In the genomic region with DNA sequence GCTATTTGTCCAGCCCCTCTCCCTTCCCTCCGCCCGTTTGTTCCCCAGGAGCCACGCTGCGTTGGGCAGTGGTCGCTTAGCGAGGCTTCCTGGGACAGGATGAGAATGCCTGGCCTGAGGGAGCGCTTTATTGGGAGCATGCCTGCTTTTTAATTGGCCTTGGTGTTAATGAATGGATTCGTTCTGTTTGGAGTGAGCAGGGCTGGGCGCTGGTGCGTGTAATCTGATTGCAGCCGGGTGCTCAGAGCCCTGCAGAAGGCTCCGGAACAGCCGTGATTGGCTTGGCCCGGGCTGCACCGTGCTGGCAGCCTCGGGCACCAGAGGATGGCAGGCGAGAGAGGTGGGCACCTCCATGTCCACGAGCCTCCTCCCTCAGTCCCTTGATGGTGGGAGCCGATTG, we compare ENCODE assay signal across 8 mouse cellular contexts.
DNase-seq lines count a peak whose midpoint lies in the region; ATAC-seq and TF ChIP-seq lines count a peak whose summit lies in the region.

No protein-coding gene starts in this region.

- DNase-seq in cerebellum, adult 2 months = peak; percentile 76 to 84
- peak; percentile 45 for DNase-seq in embryonic facial prominence, embryonic 11.5 days (ENCODE audit: low spot score)
- peak; percentile 94 for DNase-seq in hindbrain, postnatal 0 days (ENCODE audit: low spot score)
- peak; percentile 28 to 48 for DNase-seq in left cerebral cortex, adult 2 months (ENCODE audit: extremely low spot score in 1 of 2, low spot score in 2 of 2)
- DNase-seq in spleen, postnatal 36 days (ENCODE audit: low spot score in 2 of 2) = no peak
- DNase-seq in thymus, postnatal 10 days (ENCODE audit: low spot score in 2 of 2) = no peak
- DNase-seq in heart, postnatal 25 days (ENCODE audit: low spot score) = no peak

- intact Hi-C loops in left cerebral cortex, adult 2 months (cut with DNase I) = no loop called here
- intact Hi-C loops in heart, postnatal 25 days (cut with DNase I) = no loop called here

- peaks cover 25% of the 10 kb centered on the region for H3K4me1 ChIP-seq in cerebellum, adult 2 months (ENCODE audit: control insufficient read depth, insufficient read depth, low read length)
- no peaks in the 10 kb centered on the region for H3K4me1 ChIP-seq in embryonic facial prominence, embryonic 11.5 days (ENCODE audit: control insufficient read depth, insufficient read depth, low read length)
- peaks cover 25% of the 10 kb centered on the region for H3K4me1 ChIP-seq in hindbrain, postnatal 0 days (ENCODE audit: insufficient read depth, low read length)
- H3K4me1 ChIP-seq in neural tube, embryonic 15.5 days = peaks cover 44% of the 10 kb centered on the region

- H3K27me3 ChIP-seq in cerebellum, adult 2 months (ENCODE audit: control insufficient read depth, insufficient read depth, low read length) = no peaks in the 10 kb centered on the region
- no peaks in the 10 kb centered on the region for H3K27me3 ChIP-seq in embryonic facial prominence, embryonic 11.5 days (ENCODE audit: control insufficient read depth, insufficient read depth, low read length)
- H3K27me3 ChIP-seq in hindbrain, postnatal 0 days (ENCODE audit: insufficient read depth, low read length) = no peaks in the 10 kb centered on the region
- H3K27me3 ChIP-seq in neural tube, embryonic 15.5 days (replicated peaks) = no peaks in the 10 kb centered on the region

- 1% methylated on average over 19 of the region's 19 CpGs for WGBS in cerebellum, adult 2 months
- WGBS in embryonic facial prominence, embryonic 11.5 days = 2% methylated on average over 19 of the region's 19 CpGs
- WGBS in hindbrain, postnatal 0 days = 3% methylated on average over 19 of the region's 19 CpGs
- 2% methylated on average over 19 of the region's 19 CpGs for WGBS in neural tube, embryonic 15.5 days

- H3K27ac ChIP-seq in cerebellum, adult 2 months (ENCODE audit: insufficient read depth, low read length) = no peak overlapping the region
- H3K27ac ChIP-seq in embryonic facial prominence, embryonic 11.5 days (replicated peaks; ENCODE audit: low read depth, low read length) = no peak overlapping the region
- peak overlapping the region; percentile 41; the same call in 1 of the 2 replicates for H3K27ac ChIP-seq in hindbrain, postnatal 0 days
- no peak overlapping the region for H3K27ac ChIP-seq in left cerebral cortex, adult 2 months
- H3K27ac ChIP-seq in neural tube, embryonic 15.5 days (replicated peaks) = peak overlapping the region; percentile 76

- peak; percentile 82 for ATAC-seq in embryonic facial prominence, embryonic 11.5 days (replicated peaks; ENCODE audit: insufficient number of reproducible peaks, low FRiP score, low TSS enrichment, low read depth)
- peak; percentile 97 for ATAC-seq in hindbrain, postnatal 0 days
- ATAC-seq in neural tube, embryonic 15.5 days (ENCODE audit: low FRiP score) = peak; percentile 93

- H3K9ac ChIP-seq in embryonic facial prominence, embryonic 11.5 days (replicated peaks; ENCODE audit: low read length) = no peak overlapping the region
- H3K9ac ChIP-seq in hindbrain, postnatal 0 days (replicated peaks; ENCODE audit: low read length) = 0 out of 2 replicates have a peak overlapping the region, but pooled peaks have one; percentile 9
- H3K9ac ChIP-seq in neural tube, embryonic 15.5 days (replicated peaks) = no peak overlapping the region

- H3K4me2 ChIP-seq in embryonic facial prominence, embryonic 11.5 days (ENCODE audit: low read depth, low read length) = peak overlapping the region; percentile 21; the same call in 1 of the 2 replicates
- peak overlapping the region; percentile 19 for H3K4me2 ChIP-seq in hindbrain, postnatal 0 days (ENCODE audit: low read depth, low read length)
- peak overlapping the region; percentile 48 for H3K4me2 ChIP-seq in neural tube, embryonic 15.5 days

- H3K36me3 ChIP-seq in embryonic facial prominence, embryonic 11.5 days (replicated peaks; ENCODE audit: control insufficient read depth, insufficient read depth, low read depth, low read length) = no peaks in the 10 kb centered on the region
- H3K36me3 ChIP-seq in hindbrain, postnatal 0 days (ENCODE audit: insufficient read depth, low read length) = no peaks in the 10 kb centered on the region
- H3K36me3 ChIP-seq in neural tube, embryonic 15.5 days = no peaks in the 10 kb centered on the region

- TF ChIP-seq CTCF in cerebellum, adult 2 months (IDR thresholded peaks at IDR 0.05; ENCODE audit: borderline replicate concordance, insufficient read depth, low read depth, low read length) = no peak; the same call in 1 of the 2 replicates
- TF ChIP-seq CTCF in hindbrain, postnatal 0 days (IDR thresholded peaks at IDR 0.05; ENCODE audit: low read depth) = peak; percentile 54
- TF ChIP-seq CTCF in left cerebral cortex, adult 2 months (IDR thresholded peaks at IDR 0.05) = no peak

- no peak for TF ChIP-seq POLR2A in cerebellum, adult 2 months (IDR thresholded peaks at IDR 0.05; ENCODE audit: borderline replicate concordance, insufficient read depth, low read length)

- no peaks in the 10 kb centered on the region for H3K9me3 ChIP-seq in embryonic facial prominence, embryonic 11.5 days (replicated peaks; ENCODE audit: control insufficient read depth, low read length)
- no peaks in the 10 kb centered on the region for H3K9me3 ChIP-seq in hindbrain, postnatal 0 days (ENCODE audit: low read length)
- no peaks in the 10 kb centered on the region for H3K9me3 ChIP-seq in neural tube, embryonic 15.5 days (replicated peaks)

- H3K4me3 ChIP-seq in cerebellum, adult 2 months (replicated peaks; ENCODE audit: insufficient read depth, low read depth, low read length) = peak overlapping the region; percentile 47
- no peak overlapping the region for H3K4me3 ChIP-seq in embryonic facial prominence, embryonic 11.5 days (ENCODE audit: low read depth, low read length)
- no peak overlapping the region for H3K4me3 ChIP-seq in hindbrain, postnatal 0 days (ENCODE audit: low read length)
- H3K4me3 ChIP-seq in left cerebral cortex, adult 2 months = no peak overlapping the region
- H3K4me3 ChIP-seq in neural tube, embryonic 15.5 days (replicated peaks) = no peak overlapping the region

Comparison
In these comparisons a context has a peak if more than half of its experiments do, and no peak if none do; other contexts are left out.
1. DNase-seq: peak in cerebellum, adult 2 months (2 of 2), embryonic facial prominence, embryonic 11.5 days (single experiment), hindbrain, postnatal 0 days (single experiment) and left cerebral cortex, adult 2 months (2 of 2); none in spleen, postnatal 36 days (0 of 2), thymus, postnatal 10 days (0 of 2) and heart, postnatal 25 days (single experiment).
2. H3K27ac ChIP-seq: peak in hindbrain, postnatal 0 days (single experiment) and neural tube, embryonic 15.5 days (single experiment); none in cerebellum, adult 2 months (single experiment), embryonic facial prominence, embryonic 11.5 days (single experiment) and left cerebral cortex, adult 2 months (single experiment).
3. Peak in every context shown above with its lines, with median percentiles within 50 percentile points of each other: ATAC-seq and H3K4me2 ChIP-seq.